Mouse (Mus musculus) bone marrow, adult 2 months (tissue): ENCODE measurements around the gene Clec11a. TPM values are rescaled to one million over a fixed set of nuclear protein-coding genes. Genes with fewer than 3 reads are reported as not detected.
A peak's percentile ranks its signal among the peaks of the same experiment; 100 is the strongest.

Experiments
- H3K27ac ChIP-seq: fragments of 200-500 bp; 2 replicates; pipeline ENCODE4 v1.5.1; 2012; ENCODE audit warnings: low read depth, mild to moderate bottlenecking, control low read depth, inconsistent platforms, low read length; ENCODE audit not compliant: control insufficient read depth, poor library complexity, insufficient read depth
- H3K4me1 ChIP-seq: fragments of 200-500 bp; 2 replicates; pipeline ENCODE4 v1.6.1; 2011; ENCODE audit warnings: low read length; ENCODE audit not compliant: control insufficient read depth, insufficient read depth
- H3K4me3 ChIP-seq: fragments of 200-500 bp; replicated peaks from 2 replicates; pipeline ENCODE3; 2011; ENCODE audit warnings: mild to moderate bottlenecking, low read depth, low read length, control low read depth; ENCODE audit not compliant: control insufficient read depth
- CTCF ChIP-seq: fragments of 200-500 bp; IDR thresholded peaks from 2 replicates; pipeline ENCODE4 v1.5.1; 2011; ENCODE audit warnings: low read length, control low read depth; ENCODE audit not compliant: control insufficient read depth, insufficient read depth
- POLR2A ChIP-seq: fragments of 200-500 bp; IDR thresholded peaks from 2 replicates; pipeline ENCODE4 v1.6.1; 2011; ENCODE audit warnings: low read depth, mild to moderate bottlenecking, control low read depth, low read length, borderline replicate concordance; ENCODE audit not compliant: control insufficient read depth
- WGBS: fragments of 180-500 bp; shearing (Covaris S2); methylation state at CpG from one replicate; pipeline ENCODE4 v1.1.7; 2018; 5-methylcytosine and 5-hydroxymethylcytosine counted together
- polyA plus RNA-seq: library from polyadenylated mRNA; stranded (reverse); fragments of >200 nt; gene quantifications from 2 replicates; pipeline ENCODE4 v1.2.4, GENCODE M21; 2011; ENCODE audit warnings: low replicate concordance; ENCODE audit not compliant: missing spikeins, insufficient read depth, insufficient read length

Gene Clec11a
- polyA plus RNA-seq, 1 experiment, result 1.8 TPM

DNA sequence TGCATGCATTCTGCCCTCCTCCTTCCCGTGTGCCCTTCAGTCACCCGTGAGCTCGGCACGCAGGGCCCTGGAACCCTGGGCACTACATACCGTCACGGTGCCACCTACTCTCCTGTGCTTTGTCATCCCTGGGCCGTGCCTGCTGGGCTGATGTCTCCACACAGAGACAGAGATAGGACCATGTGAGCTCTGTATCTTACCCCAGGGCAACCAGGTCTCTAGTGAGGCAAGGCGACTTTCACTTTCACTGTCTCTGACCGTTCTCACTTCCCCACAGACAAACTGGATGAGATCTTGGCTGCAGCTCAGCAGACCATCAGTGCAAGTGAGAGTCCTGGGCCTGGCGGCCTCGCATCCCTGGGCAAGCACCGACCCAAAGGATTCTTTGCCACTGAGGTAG is 37.9 kb upstream of the Clec11a start:
- H3K4me1 ChIP-seq, result peaks cover 2% of the 10 kb centered on the region; the same call in 1 of the 2 replicates
- TF ChIP-seq CTCF, result no peak
- TF ChIP-seq POLR2A, result no peak
- H3K27ac ChIP-seq, result no peak overlapping the region
- WGBS, result 19% methylated on average over 12 of the region's 12 CpGs
- peak overlapping the region; percentile 50 for H3K4me3 ChIP-seq

DNA sequence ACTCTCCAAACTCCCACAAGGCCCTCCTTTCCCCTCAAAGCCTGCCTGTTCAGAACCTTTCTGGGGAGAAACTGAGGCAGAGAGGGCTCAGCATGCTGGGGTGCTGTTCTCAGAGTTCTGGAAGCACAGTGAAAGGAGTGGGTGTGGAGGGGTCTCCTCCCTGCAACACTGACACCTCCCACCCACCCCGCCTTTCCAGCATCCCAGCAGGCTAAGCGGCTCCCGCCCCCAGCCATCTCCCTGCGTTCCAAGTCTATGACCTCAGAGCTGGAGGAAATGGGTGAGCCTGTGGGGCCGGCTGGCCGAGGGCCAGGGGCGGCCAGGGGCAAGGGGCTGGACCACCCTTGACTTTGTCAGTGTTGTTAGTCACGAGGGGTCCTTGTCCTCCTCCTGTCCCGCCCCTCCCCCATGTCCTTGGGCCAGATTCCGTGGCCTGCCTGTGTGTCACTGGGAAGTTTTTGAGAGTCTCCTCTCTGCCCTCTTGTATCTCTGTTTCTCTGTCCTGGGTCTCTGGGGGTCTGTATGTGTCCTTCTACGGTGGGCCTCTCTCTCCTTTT is 36.8 kb upstream of the Clec11a start:
- WGBS, result 26% methylated on average over 11 of the region's 11 CpGs
- TF ChIP-seq POLR2A (no peak), CTCF (no peak)
- Histone ChIP-seq H3K27ac (no peak overlapping the region), H3K4me3 (no peak overlapping the region), H3K4me1 (peaks cover 2% of the 10 kb centered on the region; the same call in 1 of the 2 replicates)

DNA sequence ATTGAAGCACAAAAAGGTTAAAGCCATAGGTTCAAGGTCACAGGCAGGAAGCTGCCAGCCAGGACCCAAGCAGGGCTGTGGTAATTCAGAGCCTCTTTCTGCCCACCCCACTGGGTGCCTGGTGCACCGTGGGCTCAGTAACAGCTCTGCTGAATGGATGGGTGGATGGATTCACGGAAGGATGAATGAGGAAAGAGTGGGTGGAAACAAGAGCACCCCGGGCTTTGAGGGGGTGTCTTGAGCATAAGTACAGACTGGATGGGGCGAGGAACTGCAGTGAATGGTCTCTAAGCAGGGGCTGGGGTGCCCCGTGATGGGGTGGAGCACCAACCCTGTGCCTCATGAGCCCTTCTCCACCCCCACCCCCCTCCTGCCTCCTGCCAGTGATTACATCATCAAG is 35.0 kb upstream of the Clec11a start:
- no peak overlapping the region for H3K4me3 ChIP-seq
- 57% methylated on average over 5 of the region's 5 CpGs for WGBS
- H3K27ac ChIP-seq, result no peak overlapping the region
- H3K4me1 ChIP-seq, result no peaks in the 10 kb centered on the region
- TF ChIP-seq CTCF (no peak), POLR2A (no peak)

DNA sequence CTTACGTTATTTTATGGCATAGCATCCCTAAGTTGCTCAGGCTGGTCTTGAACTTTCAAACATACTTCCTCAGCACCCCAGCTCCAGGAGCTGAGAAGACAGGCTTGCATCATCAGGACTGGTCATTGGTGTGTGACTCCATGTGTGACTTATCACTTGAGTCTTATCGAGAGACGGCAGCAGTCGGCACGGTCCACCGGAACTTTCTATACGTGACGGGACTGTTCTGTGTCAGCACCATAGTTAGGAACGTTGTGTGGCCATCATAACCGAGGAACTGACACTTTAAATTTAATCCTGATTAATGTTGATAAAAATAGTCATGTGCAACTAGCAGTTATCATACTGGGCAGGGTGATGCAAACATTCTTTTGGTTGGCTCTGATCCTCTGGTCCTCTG is 34.4 kb upstream of the Clec11a start:
- Histone ChIP-seq H3K4me1 (no peaks in the 10 kb centered on the region), H3K4me3 (no peak overlapping the region), H3K27ac (no peak overlapping the region)
- 85% methylated on average over 10 of the region's 10 CpGs for WGBS
- TF ChIP-seq CTCF (no peak), POLR2A (no peak)

DNA sequence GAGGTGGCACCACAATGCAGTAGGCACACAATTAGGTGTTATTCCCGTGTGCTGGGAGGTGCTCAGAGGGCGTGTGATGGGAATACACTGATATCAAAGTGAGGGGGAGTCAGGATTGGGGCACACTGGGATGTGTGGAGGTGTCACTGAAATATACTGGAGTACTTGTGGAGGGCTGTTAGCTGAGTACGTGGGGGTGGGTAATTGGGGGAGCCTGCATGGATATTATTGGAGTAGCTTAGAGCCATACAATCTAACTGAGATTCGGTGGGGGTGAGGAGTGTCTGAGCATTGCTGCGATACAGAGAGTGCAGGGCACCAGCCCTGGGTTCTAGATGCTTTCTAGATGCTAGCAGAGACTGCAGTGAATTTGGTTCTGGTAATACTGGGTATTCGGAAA is 33.5 kb upstream of the Clec11a start:
- no peak for TF ChIP-seq CTCF
- TF ChIP-seq POLR2A, result no peak
- no peak overlapping the region for H3K4me3 ChIP-seq
- no peak overlapping the region for H3K27ac ChIP-seq
- H3K4me1 ChIP-seq, result no peaks in the 10 kb centered on the region
- WGBS, result 64% methylated on average over 6 of the region's 6 CpGs

DNA sequence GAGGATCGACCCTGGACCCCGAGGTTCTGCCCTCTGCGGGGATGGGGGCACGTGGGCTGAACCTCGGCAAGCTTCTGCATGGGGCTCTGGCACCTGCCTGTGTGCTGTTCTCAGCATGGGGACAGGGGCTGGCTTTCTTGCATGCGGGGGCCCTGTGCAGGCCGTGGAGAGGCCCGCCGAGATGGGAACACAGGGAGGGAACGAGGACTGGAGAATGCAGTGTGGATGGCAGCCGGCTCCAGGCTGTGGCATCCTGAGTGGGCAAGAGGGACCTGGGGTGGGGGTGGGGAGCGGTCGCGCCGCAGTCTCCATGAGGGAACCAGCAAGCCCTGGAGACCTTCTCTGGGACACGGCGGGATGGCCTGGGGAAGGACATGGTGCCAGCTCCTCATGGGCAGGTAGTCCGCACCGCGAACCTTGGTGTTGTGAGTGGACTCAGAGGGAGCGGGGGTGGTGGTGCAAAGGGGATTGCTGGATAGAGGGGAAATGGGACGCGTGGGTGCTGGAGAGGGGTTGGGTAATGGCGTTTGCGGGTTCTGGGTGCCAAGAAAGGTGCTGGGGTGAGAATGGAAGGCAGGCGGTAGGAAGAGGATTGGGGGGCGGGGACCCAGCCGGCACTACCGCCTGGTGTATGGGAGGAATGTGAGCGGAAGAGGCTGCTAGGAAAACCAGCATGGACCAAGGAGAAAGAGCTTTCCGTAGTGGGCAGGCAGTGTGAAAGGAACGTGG is 30.6 kb upstream of the Clec11a start:
- no peaks in the 10 kb centered on the region for H3K4me1 ChIP-seq
- no peak for TF ChIP-seq POLR2A
- no peak for TF ChIP-seq CTCF
- H3K4me3 ChIP-seq, result no peak overlapping the region
- WGBS, result 8% methylated on average over 32 of the region's 32 CpGs
- no peak overlapping the region for H3K27ac ChIP-seq

DNA sequence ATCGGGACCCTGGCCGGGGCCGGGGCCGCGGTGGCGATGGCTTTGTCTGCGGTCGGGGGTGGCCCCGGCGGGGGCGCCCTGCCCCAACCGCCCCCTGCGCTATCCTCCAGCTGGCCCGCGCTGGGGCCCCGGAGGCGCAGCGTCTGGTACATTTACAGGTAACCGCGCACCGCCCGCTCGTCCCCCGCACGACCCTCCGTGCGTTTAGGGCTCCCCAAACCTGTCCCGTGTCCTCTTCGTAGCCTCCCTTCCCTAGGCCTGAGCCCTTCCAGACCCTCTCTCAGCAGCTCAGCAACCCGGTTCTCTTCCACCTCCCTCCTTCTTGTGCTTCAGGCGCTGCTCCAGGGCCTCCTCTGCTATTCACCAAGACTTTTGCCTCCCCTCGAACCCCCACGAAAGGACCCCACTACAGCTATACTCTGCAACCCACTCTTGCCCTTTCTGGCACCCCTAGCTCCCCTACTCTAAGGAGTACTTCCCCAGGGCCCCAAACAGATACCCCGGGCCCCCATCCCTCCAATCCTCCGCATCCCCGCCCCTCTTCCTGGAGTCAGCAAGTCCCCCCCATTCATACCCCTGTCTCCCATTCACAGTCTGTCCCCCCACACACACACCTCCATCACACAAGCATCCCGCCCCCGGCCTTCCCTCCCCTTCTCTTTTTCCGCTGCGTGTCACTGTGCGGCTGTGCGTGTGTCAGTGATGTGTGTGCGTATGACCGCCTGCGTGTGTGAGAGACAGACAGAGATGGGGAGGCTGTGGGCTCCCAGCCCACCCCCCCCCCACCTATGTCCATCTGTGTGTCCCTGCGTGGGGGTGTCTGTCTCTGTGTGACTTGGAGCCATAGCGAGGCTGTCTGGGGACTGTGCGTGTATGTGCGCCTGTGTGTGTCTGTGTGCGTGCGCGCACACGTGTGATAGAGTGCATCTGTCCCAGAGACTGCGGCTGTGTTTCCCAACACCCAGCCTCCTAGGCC is 29.6 kb upstream of the Clec11a start:
- 6% methylated on average over 52 of the region's 54 CpGs for WGBS
- TF ChIP-seq POLR2A (no peak), CTCF (no peak)
- Histone ChIP-seq H3K27ac (no peak overlapping the region), H3K4me1 (no peaks in the 10 kb centered on the region), H3K4me3 (no peak overlapping the region)
